Mouse (Mus musculus): Measurements from ENCODE around the gene Mettl17. TPM values are rescaled to one million over a fixed set of nuclear protein-coding genes. Genes with fewer than 3 reads are reported as not detected.

Mettl17 gene
- polyA plus RNA-seq, 1 experiment from 2014 or later: 46.2 TPM

DNA sequence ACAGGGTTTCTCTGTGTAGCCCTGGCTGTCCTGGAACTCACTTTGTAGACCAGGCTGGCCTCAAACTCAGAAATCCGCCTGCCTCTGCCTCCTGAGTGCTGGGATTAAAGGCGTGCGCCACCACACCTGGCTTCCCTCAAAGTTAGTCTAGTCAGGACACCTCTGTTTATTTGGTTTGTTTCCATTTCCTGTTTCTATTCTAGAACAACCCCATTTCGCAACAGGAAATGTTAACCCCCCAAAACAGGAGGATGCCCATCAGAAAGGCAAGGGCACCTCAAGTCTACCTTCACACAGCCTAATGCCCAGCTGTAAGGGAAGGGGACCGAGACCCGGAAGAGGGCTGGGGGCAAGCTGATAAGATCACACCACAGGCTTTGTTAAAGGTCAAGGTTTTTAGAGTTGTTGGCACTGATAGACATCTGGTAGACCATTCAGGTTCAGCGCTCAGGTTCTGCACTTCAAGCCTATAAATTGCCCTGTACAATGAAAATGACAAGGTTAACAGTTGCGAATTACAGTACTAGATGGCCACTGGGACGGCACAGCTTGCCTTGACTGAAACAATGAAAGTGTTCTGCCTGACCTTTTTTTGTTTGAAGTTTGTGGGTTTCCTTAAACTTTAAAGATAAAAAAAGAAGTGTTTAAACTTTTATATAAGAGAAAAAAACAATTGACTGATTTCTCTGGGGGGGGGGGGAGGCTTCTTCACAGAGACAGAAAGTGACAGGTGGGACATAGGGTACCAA, 7.7 kb downstream of the Mettl17 start, which contains the start of gene Slc39a2:
Gene Slc39a2 (plus strand): TSS at position 699 of the 749 bp plus-strand sequence.
- ATAC-seq (ENCODE audit: insufficient number of reproducible peaks, low FRiP score, low TSS enrichment, low read depth) (no peak), DNase-seq (ENCODE audit: low spot score) (no peak)
- no peaks in the 10 kb centered on the region for H3K4me1 ChIP-seq (ENCODE audit: control insufficient read depth, insufficient read depth, low read length)
- no peaks in the 10 kb centered on the region for H3K27me3 ChIP-seq (ENCODE audit: control insufficient read depth, insufficient read depth, low read length)
- peaks cover 14% of the 10 kb centered on the region for H3K36me3 ChIP-seq (ENCODE audit: control insufficient read depth, insufficient read depth, low read length)
- H3K9ac ChIP-seq (ENCODE audit: low read length): no peak within 1 kb of the TSS
- no peak within 1 kb of the TSS for H3K4me3 ChIP-seq (ENCODE audit: low read depth, low read length)
- no peak within 1 kb of the TSS for H3K27ac ChIP-seq (replicated peaks; ENCODE audit: low read depth, low read length)
- H3K9me3 ChIP-seq (ENCODE audit: control insufficient read depth, low read length): no peaks in the 10 kb centered on the region
- 94% methylated on average over 9 of the region's 9 CpGs for WGBS
- H3K4me2 ChIP-seq (ENCODE audit: low read depth, severe bottlenecking): no peak within 1 kb of the TSS

DNA sequence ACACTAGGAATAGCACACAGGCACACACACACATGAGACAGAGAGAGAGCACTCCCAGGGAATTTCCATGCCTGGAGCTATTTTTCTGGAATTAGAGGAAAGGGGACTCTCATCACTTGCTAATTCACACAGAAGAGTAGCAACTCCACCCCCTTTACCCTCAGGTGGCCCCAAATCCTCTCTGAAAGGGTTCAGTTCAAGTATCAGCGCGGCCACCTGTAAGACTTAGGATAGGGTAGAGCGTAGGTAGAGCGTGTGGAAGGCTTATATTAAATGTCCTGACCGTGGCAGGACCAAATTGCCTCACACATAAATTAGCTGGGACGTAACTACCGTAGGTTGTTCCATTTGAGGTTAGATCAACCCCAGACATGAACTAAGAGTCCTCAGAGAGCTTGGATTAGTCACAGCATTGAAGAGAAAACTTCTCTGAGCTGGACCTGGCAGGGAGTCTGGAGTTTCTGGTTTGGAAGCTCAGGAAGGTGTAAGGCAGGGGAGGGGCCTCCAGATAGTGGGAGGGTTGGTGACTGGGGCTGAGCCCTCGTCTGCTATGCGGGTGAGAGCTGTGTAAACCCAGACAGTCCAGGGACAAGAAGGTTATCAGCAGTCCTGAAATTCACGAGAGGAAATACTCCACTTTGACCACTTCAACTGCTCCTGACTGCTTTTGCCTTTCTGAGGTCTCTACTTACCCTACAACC, 8.6 kb downstream of the Mettl17 start:
- no peak for DNase-seq (ENCODE audit: low spot score)

DNA sequence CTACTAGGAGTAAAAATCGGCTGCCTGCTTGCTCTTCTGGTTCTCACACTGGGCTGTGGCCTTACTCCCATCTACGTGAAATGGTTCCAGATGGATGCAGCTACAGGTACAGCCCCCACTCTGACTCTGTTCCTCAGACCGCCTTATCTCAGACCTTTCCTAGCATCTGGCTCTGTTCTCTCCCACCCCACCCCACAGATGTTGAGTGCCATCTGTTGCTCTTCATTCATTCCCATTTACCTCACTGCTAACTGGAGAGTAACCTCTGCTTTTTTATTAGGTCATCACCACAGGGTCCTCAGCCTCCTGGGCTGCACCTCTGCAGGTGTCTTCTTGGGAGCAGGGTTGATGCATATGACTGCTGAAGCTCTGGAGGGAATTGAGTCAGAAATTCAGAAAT, 9.2 kb downstream of the Mettl17 start:
- Histone ChIP-seq H3K4me3 (ENCODE audit: low read depth, low read length) (no peak overlapping the region), H3K27me3 (ENCODE audit: control insufficient read depth, insufficient read depth, low read length) (no peaks in the 10 kb centered on the region), H3K9ac (ENCODE audit: low read length) (no peak overlapping the region), H3K9me3 (ENCODE audit: control insufficient read depth, low read length) (no peaks in the 10 kb centered on the region), H3K4me2 (ENCODE audit: low read depth, severe bottlenecking) (no peak overlapping the region), H3K36me3 (ENCODE audit: control insufficient read depth, insufficient read depth, low read length) (peaks cover 11% of the 10 kb centered on the region), H3K4me1 (ENCODE audit: control insufficient read depth, insufficient read depth, low read length) (no peaks in the 10 kb centered on the region), H3K27ac (replicated peaks; ENCODE audit: low read depth, low read length) (no peak overlapping the region)
- ATAC-seq (ENCODE audit: insufficient number of reproducible peaks, low FRiP score, low TSS enrichment, low read depth) (no peak), DNase-seq (ENCODE audit: low spot score) (no peak)
- WGBS: 52% methylated on average over 3 of the region's 3 CpGs

More for the DNA sequence above, 8.6 kb downstream of the Mettl17 start:
- no peaks in the 10 kb centered on the region for H3K9me3 ChIP-seq (ENCODE audit: control insufficient read depth, low read length)
- no peak overlapping the region for H3K4me2 ChIP-seq (ENCODE audit: low read depth, severe bottlenecking)
- no peak overlapping the region for H3K9ac ChIP-seq (ENCODE audit: low read length)
- 20% methylated on average over 10 of the region's 10 CpGs for WGBS
- no peak overlapping the region for H3K4me3 ChIP-seq (ENCODE audit: low read depth, low read length)
- H3K27ac ChIP-seq (replicated peaks; ENCODE audit: low read depth, low read length): no peak overlapping the region
- ATAC-seq (ENCODE audit: insufficient number of reproducible peaks, low FRiP score, low TSS enrichment, low read depth): no peak
- peaks cover 14% of the 10 kb centered on the region for H3K36me3 ChIP-seq (ENCODE audit: control insufficient read depth, insufficient read depth, low read length)
- no peaks in the 10 kb centered on the region for H3K27me3 ChIP-seq (ENCODE audit: control insufficient read depth, insufficient read depth, low read length)
- H3K4me1 ChIP-seq (ENCODE audit: control insufficient read depth, insufficient read depth, low read length): no peaks in the 10 kb centered on the region

DNA sequence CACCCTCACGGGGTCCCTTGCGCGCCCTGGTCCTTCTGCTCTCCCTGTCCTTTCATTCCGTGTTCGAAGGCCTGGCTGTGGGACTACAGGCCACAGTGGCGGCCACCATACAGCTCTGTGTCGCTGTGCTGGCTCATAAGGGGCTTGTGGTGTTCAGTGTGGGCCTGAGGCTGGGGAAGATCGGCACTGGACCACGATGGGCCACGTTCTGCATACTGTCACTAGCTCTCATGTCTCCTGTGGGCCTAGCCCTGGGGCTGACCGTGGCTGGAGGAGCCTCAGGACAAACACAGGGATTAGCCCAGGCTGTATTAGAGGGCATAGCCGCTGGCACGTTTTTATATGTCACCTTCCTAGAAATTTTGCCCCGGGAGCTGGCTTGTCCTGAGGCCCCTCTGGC, 10.4 kb downstream of the Mettl17 start:
- ATAC-seq (ENCODE audit: insufficient number of reproducible peaks, low FRiP score, low TSS enrichment, low read depth) (no peak), DNase-seq (ENCODE audit: low spot score) (no peak)
- 80% methylated on average over 14 of the region's 14 CpGs for WGBS
- no peak overlapping the region for H3K27ac ChIP-seq (replicated peaks; ENCODE audit: low read depth, low read length)
- H3K27me3 ChIP-seq (ENCODE audit: control insufficient read depth, insufficient read depth, low read length): no peaks in the 10 kb centered on the region
- H3K36me3 ChIP-seq (ENCODE audit: control insufficient read depth, insufficient read depth, low read length): peaks cover 6% of the 10 kb centered on the region
- no peak overlapping the region for H3K4me2 ChIP-seq (ENCODE audit: low read depth, severe bottlenecking)
- no peak overlapping the region for H3K9ac ChIP-seq (ENCODE audit: low read length)
- H3K4me3 ChIP-seq (ENCODE audit: low read depth, low read length): no peak overlapping the region
- H3K9me3 ChIP-seq (ENCODE audit: control insufficient read depth, low read length): no peaks in the 10 kb centered on the region
- no peaks in the 10 kb centered on the region for H3K4me1 ChIP-seq (ENCODE audit: control insufficient read depth, insufficient read depth, low read length)

DNA sequence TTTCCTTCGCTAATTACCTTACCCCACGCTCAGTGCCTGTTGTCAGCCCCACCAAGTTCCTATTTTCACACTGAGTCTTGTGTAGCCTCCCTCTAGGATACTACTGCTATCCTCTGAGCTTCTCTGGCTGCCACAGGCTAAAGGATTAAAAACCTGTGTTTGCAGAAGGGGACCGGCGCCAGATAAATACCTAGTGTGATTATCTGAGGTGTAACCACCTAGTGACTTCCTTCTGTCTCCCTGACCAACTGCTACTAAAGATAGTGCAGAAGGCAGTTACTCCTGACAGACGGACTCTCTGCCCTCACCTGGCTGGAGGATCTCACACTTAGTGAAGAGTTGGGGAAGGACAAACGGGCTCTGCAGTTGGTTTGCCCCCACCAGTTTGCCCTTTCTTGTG, 11.4 kb downstream of the Mettl17 start:
- peaks cover 4% of the 10 kb centered on the region for H3K36me3 ChIP-seq (ENCODE audit: control insufficient read depth, insufficient read depth, low read length)
- H3K27me3 ChIP-seq (ENCODE audit: control insufficient read depth, insufficient read depth, low read length): no peaks in the 10 kb centered on the region
- DNase-seq (ENCODE audit: low spot score): no peak
- ATAC-seq (ENCODE audit: insufficient number of reproducible peaks, low FRiP score, low TSS enrichment, low read depth): no peak
- no peak overlapping the region for H3K27ac ChIP-seq (replicated peaks; ENCODE audit: low read depth, low read length)
- no peak overlapping the region for H3K9ac ChIP-seq (ENCODE audit: low read length)
- H3K4me1 ChIP-seq (ENCODE audit: control insufficient read depth, insufficient read depth, low read length): no peaks in the 10 kb centered on the region
- H3K4me2 ChIP-seq (ENCODE audit: low read depth, severe bottlenecking): no peak overlapping the region
- no peak overlapping the region for H3K4me3 ChIP-seq (ENCODE audit: low read depth, low read length)
- WGBS: 78% methylated on average over 6 of the region's 6 CpGs
- no peaks in the 10 kb centered on the region for H3K9me3 ChIP-seq (ENCODE audit: control insufficient read depth, low read length)

DNA sequence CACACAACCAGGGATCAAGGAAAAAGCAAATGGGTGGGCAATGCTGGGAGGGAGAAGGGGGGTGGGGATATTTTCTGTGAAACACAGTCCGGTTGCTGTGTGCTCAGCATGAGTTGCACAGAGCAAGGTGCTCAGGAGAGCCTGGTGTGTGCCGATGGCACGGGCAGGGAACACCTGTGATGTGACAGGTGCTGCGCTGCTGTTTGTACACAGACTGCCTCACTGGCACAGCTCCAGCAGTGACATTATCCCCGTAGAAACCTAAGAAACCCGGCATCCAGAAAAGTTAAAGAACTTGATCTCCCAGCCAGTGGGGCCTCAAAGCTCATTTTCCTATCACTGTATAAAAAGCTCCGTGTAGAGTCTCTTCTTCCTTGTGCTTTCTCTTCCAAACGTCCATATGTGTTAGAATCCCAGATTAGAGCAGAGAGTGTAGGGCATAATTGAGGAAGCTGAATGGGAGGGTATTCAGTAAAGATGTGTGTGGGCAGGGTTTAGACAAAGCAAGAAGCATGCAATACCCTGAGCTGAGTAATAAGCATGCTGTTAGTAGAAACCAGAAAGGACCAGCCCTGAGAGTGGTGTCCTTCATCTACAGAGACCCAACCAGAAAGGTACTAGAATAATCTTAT, 12.0 kb downstream of the Mettl17 start:
- no peak overlapping the region for H3K4me2 ChIP-seq (ENCODE audit: low read depth, severe bottlenecking)
- no peak overlapping the region for H3K9ac ChIP-seq (ENCODE audit: low read length)
- no peak overlapping the region for H3K4me3 ChIP-seq (ENCODE audit: low read depth, low read length)
- 81% methylated on average over 8 of the region's 8 CpGs for WGBS
- no peaks in the 10 kb centered on the region for H3K4me1 ChIP-seq (ENCODE audit: control insufficient read depth, insufficient read depth, low read length)
- peaks cover 2% of the 10 kb centered on the region for H3K36me3 ChIP-seq (ENCODE audit: control insufficient read depth, insufficient read depth, low read length)
- H3K9me3 ChIP-seq (ENCODE audit: control insufficient read depth, low read length): no peaks in the 10 kb centered on the region
- H3K27ac ChIP-seq (replicated peaks; ENCODE audit: low read depth, low read length): no peak overlapping the region
- H3K27me3 ChIP-seq (ENCODE audit: control insufficient read depth, insufficient read depth, low read length): no peaks in the 10 kb centered on the region
- no peak for ATAC-seq (ENCODE audit: insufficient number of reproducible peaks, low FRiP score, low TSS enrichment, low read depth)
- DNase-seq (ENCODE audit: low spot score): no peak

DNA sequence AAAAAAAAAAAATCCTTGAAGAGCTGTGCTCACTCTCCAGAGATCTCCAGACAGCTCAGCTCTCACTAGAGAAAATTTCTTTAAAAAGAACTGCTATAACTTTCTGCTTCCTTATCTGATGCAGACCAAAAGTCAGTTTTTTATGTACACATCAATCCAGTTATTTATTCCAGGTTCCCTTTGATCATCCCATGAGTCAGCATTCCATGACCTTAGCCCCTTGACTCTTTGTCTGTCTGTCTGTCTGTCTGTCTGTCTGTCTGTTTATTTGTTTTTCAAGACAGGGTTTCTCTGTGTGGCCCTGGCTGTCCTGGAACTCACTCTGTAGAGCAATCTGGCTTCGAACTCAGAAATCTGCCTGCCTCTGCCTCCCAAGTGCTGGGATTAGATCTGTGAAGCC, 14.7 kb downstream of the Mettl17 start:
- Histone ChIP-seq H3K9me3 (ENCODE audit: control insufficient read depth, low read length) (no peaks in the 10 kb centered on the region), H3K4me1 (ENCODE audit: control insufficient read depth, insufficient read depth, low read length) (no peaks in the 10 kb centered on the region), H3K27me3 (ENCODE audit: control insufficient read depth, insufficient read depth, low read length) (no peaks in the 10 kb centered on the region), H3K36me3 (ENCODE audit: control insufficient read depth, insufficient read depth, low read length) (no peaks in the 10 kb centered on the region), H3K4me2 (ENCODE audit: low read depth, severe bottlenecking) (no peak overlapping the region), H3K4me3 (ENCODE audit: low read depth, low read length) (no peak overlapping the region), H3K27ac (replicated peaks; ENCODE audit: low read depth, low read length) (no peak overlapping the region), H3K9ac (ENCODE audit: low read length) (no peak overlapping the region)
- ATAC-seq (ENCODE audit: insufficient number of reproducible peaks, low FRiP score, low TSS enrichment, low read depth) (no peak), DNase-seq (ENCODE audit: low spot score) (no peak)
- whole genome bisulfite sequencing: 92% methylated on average over 1 of the region's 1 CpGs

DNA sequence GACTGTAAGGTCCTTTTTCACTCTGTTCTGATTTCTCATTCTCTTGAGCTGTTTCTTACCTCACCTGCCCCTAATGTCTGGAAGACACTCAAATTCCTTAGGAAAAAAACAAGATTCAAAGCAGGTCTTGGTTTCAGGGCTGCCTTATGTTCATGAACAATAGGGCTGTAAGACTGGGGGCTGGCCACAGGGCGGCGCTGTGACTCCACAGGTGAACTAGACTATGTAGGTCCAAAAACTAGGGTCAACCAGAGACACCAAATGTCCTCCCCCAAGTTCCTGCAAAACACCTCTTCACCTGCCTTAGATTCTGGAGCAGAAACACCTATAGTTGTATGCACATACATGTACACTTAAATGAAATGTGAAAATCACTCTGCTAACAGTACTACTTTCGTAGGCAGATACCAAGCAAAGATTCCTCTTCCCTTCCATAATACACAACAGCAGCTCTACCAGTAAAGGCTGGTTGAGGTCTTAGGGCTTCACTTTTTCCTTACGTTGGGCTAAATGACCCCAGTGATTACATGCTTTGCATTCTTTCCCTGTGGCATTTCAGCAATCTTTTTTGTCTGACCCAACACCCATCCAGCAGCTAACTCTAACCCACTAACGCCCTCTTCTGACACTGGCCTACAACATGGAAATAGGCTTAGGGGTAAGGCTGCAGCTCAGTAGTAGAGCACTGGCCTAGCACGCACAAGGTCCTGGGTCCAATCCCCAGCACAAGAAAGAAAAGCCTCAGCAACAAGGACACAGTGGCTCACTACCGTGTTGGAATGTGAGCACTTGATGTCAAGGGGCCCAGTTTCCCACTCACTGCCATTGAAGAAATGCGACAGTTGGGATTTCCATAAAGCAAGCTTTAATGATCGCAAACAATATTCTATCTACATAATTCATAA, 18.4 kb downstream of the Mettl17 start:
- WGBS: 65% methylated on average over 9 of the region's 9 CpGs
- peak; percentile 88 for DNase-seq (ENCODE audit: low spot score)

More for the DNA sequence above, 18.4 kb downstream of the Mettl17 start:
- Histone ChIP-seq H3K4me2 (ENCODE audit: low read depth, severe bottlenecking) (no peak overlapping the region), H3K27me3 (ENCODE audit: control insufficient read depth, insufficient read depth, low read length) (no peaks in the 10 kb centered on the region), H3K9ac (ENCODE audit: low read length) (no peak overlapping the region), H3K4me1 (ENCODE audit: control insufficient read depth, insufficient read depth, low read length) (no peaks in the 10 kb centered on the region), H3K36me3 (ENCODE audit: control insufficient read depth, insufficient read depth, low read length) (no peaks in the 10 kb centered on the region), H3K27ac (replicated peaks; ENCODE audit: low read depth, low read length) (no peak overlapping the region), H3K4me3 (ENCODE audit: low read depth, low read length) (no peak overlapping the region), H3K9me3 (ENCODE audit: control insufficient read depth, low read length) (no peaks in the 10 kb centered on the region)
- ATAC-seq (ENCODE audit: insufficient number of reproducible peaks, low FRiP score, low TSS enrichment, low read depth): peak; percentile 53
